ENCODE assay signal across 9 mouse cellular contexts in the genomic region with DNA sequence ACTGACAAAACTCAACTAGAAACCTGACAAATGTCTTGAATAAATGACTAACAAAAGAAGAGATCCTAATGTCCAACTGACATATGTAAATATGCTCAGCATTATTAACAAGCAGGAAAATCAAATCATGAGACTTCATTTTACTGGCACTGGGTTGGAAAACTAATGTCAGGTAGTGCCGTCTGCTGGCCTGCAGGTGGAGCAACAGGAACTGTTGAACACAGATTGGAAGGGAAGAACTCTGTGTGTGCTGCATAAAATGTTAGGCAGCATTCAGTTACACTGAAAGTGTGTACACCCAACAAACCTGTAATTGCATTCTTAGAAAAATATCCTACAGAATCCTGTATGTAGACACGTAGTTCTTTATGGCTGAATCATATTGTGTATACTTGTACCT. TPM values are rescaled to one million over a fixed set of nuclear protein-coding genes. Genes with fewer than 3 reads are reported as not detected.
DNase-seq lines count a peak whose midpoint lies in the region; ATAC-seq and TF ChIP-seq lines count a peak whose summit lies in the region.
"Had no signal": no experiment of that assay in that cellular context is flagged by ENCODE, and none has a peak within 500 bp of the region (broad histone marks: within the 10 kb centered on the region; RNA-seq: fewer than 3 reads in every experiment).

No protein-coding gene starts in this region.

- no peak for TF ChIP-seq POLR2A in bone marrow, adult 2 months (IDR thresholded peaks at IDR 0.05; ENCODE audit: borderline replicate concordance, control insufficient read depth, low read depth, low read length)

- TF ChIP-seq CTCF in lung, embryonic 14.5 days (IDR thresholded peaks at IDR 0.05; ENCODE audit: low read depth), result peak; percentile 49
- 0 out of 2 replicates have a peak, but pooled peaks have one; percentile 25 for TF ChIP-seq CTCF in bone marrow, adult 2 months (IDR thresholded peaks at IDR 0.05; ENCODE audit: control insufficient read depth, insufficient read depth, low read length)

- H3K4me1 ChIP-seq in lung, embryonic 14.5 days (ENCODE audit: insufficient read depth), result no peaks in the 10 kb centered on the region
- H3K4me1 ChIP-seq in bone marrow, adult 2 months (ENCODE audit: control insufficient read depth, insufficient read depth, low read length), result no peaks in the 10 kb centered on the region
- H3K4me1 ChIP-seq: hindbrain, embryonic 15.5 days had no signal

- peak; percentile 69 for ATAC-seq in frontal cortex, adult (ENCODE audit: low TSS enrichment)
- no peak for ATAC-seq in lung, embryonic 14.5 days (ENCODE audit: insufficient read depth)

- H3K27ac ChIP-seq in lung, embryonic 14.5 days (ENCODE audit: low read depth), result no peak overlapping the region
- no peak overlapping the region for H3K27ac ChIP-seq in bone marrow, adult 2 months (ENCODE audit: control insufficient read depth, insufficient read depth, low read depth, low read length, poor library complexity)
- H3K27ac ChIP-seq: hindbrain, embryonic 15.5 days had no signal

- H3K4me3 ChIP-seq in lung, embryonic 14.5 days (ENCODE audit: low read depth, low read length), result no peak overlapping the region
- no peak overlapping the region for H3K4me3 ChIP-seq in bone marrow, adult 2 months (replicated peaks; ENCODE audit: control insufficient read depth, low read depth, low read length)
- H3K4me3 ChIP-seq: hindbrain, embryonic 15.5 days had no signal

- no peaks in the 10 kb centered on the region for H3K36me3 ChIP-seq in lung, embryonic 14.5 days (ENCODE audit: insufficient read depth)
- H3K36me3 ChIP-seq: hindbrain, embryonic 15.5 days had no signal

- no peaks in the 10 kb centered on the region for H3K9me3 ChIP-seq in lung, embryonic 14.5 days (ENCODE audit: low read depth, low read length)
- H3K9me3 ChIP-seq: hindbrain, embryonic 15.5 days had no signal

- no peak overlapping the region for H3K4me2 ChIP-seq in lung, embryonic 14.5 days
- H3K4me2 ChIP-seq: hindbrain, embryonic 15.5 days had no signal

- no peak overlapping the region for H3K9ac ChIP-seq in lung, embryonic 14.5 days
- H3K9ac ChIP-seq: hindbrain, embryonic 15.5 days had no signal

- no peaks in the 10 kb centered on the region for H3K27me3 ChIP-seq in lung, embryonic 14.5 days (ENCODE audit: insufficient read depth, low read length)
- H3K27me3 ChIP-seq: hindbrain, embryonic 15.5 days had no signal

- no peak for DNase-seq in frontal cortex, postnatal 25 days (ENCODE audit: low spot score in 2 of 2)
- DNase-seq in lung, embryonic 14.5 days, result peak; percentile 15
- DNase-seq in lung, postnatal 4 days, result no peak
- DNase-seq in lung, postnatal 36 days, result peak; percentile 16
- no peak for DNase-seq in gastrocnemius, postnatal 25 days
- DNase-seq in gastrocnemius, adult 18-20 months (ENCODE audit: low spot score), result no peak

- 20% methylated on average over 2 of the region's 2 CpGs for WGBS in lung, embryonic 14.5 days
- WGBS in bone marrow, adult 2 months, result 25% methylated on average over 2 of the region's 2 CpGs

RNA-seq across cellular contexts. Expression of a gene that starts 15.6 kb away (rescaled TPM):
- polyA plus RNA-seq in lung, embryonic 14.5 days (2014; fragmentation: Nextera tagmentation; extraction: Ambion mirVana), result 27.6 and 44.5 TPM in 2 replicates
- polyA plus RNA-seq in bone marrow, adult 2 months (2011; ENCODE audit: insufficient read depth, insufficient read length, low replicate concordance, missing spikeins), result 5.4 TPM in 1 of 2 replicates, not detected in the other
- total RNA-seq in gastrocnemius, postnatal 25 days (2021), result 1 to 10 TPM; 4.3 to 6.4 TPM
- 1 to 10 TPM; 6.6 to 7.5 TPM for total RNA-seq in gastrocnemius, adult 18-20 months (2021)

RNA-seq across cellular contexts. Expression of a gene that starts 17.0 kb away (rescaled TPM):
- polyA plus RNA-seq in lung, embryonic 14.5 days (2014; fragmentation: Nextera tagmentation; extraction: Ambion mirVana), result 1.6 and 3.4 TPM in 2 replicates
- not detected in 2 replicates for polyA plus RNA-seq in bone marrow, adult 2 months (2011; ENCODE audit: insufficient read depth, insufficient read length, low replicate concordance, missing spikeins)
- total RNA-seq in gastrocnemius, postnatal 25 days (2021), result not detected
- total RNA-seq in gastrocnemius, adult 18-20 months (2021), result under 1 TPM; 0.32 to 0.33 TPM

RNA-seq across cellular contexts. Expression of a gene that starts 17.0 kb away (rescaled TPM):
- polyA plus RNA-seq in lung, embryonic 14.5 days (2014; fragmentation: Nextera tagmentation; extraction: Ambion mirVana), result 22.3 and 24.4 TPM in 2 replicates
- 9.3 TPM in 1 of 2 replicates, not detected in the other for polyA plus RNA-seq in bone marrow, adult 2 months (2011; ENCODE audit: insufficient read depth, insufficient read length, low replicate concordance, missing spikeins)
- total RNA-seq in gastrocnemius, postnatal 25 days (2021), result 1 to 10 TPM; 1.6 to 5.3 TPM
- total RNA-seq in gastrocnemius, adult 18-20 months (2021), result 1 to 10 TPM; 2.2 to 5.5 TPM

RNA-seq across cellular contexts. Expression of a gene that starts 32.6 kb away (rescaled TPM):
- not detected in 2 replicates for polyA plus RNA-seq in lung, embryonic 14.5 days (2014; fragmentation: Nextera tagmentation; extraction: Ambion mirVana)
- not detected in 2 replicates for polyA plus RNA-seq in bone marrow, adult 2 months (2011; ENCODE audit: insufficient read depth, insufficient read length, low replicate concordance, missing spikeins)
- total RNA-seq in gastrocnemius, postnatal 25 days (2021), result not detected
- not detected for total RNA-seq in gastrocnemius, adult 18-20 months (2021)
- polyA plus RNA-seq: hindbrain, embryonic 15.5 days had no signal

RNA-seq across cellular contexts. Expression of a gene that starts 33.3 kb away (rescaled TPM):
- 13.4 and 15.6 TPM in 2 replicates for polyA plus RNA-seq in lung, embryonic 14.5 days (2014; fragmentation: Nextera tagmentation; extraction: Ambion mirVana)
- 1.3 TPM in 1 of 2 replicates, not detected in the other for polyA plus RNA-seq in bone marrow, adult 2 months (2011; ENCODE audit: insufficient read depth, insufficient read length, low replicate concordance, missing spikeins)
- not detected for total RNA-seq in gastrocnemius, postnatal 25 days (2021)
- under 1 TPM; 0.09 to 0.11 TPM for total RNA-seq in gastrocnemius, adult 18-20 months (2021)

Comparison
In these comparisons a context has a peak if more than half of its experiments do, and no peak if none do; other contexts are left out.
1. DNase-seq: peak in lung, embryonic 14.5 days (single experiment) and lung, postnatal 36 days (single experiment); none in frontal cortex, postnatal 25 days (0 of 2), lung, postnatal 4 days (0 of 2), gastrocnemius, postnatal 25 days (single experiment) and gastrocnemius, adult 18-20 months (single experiment).